ENCODE assay signal across 8 mouse cellular contexts in the genomic region with DNA sequence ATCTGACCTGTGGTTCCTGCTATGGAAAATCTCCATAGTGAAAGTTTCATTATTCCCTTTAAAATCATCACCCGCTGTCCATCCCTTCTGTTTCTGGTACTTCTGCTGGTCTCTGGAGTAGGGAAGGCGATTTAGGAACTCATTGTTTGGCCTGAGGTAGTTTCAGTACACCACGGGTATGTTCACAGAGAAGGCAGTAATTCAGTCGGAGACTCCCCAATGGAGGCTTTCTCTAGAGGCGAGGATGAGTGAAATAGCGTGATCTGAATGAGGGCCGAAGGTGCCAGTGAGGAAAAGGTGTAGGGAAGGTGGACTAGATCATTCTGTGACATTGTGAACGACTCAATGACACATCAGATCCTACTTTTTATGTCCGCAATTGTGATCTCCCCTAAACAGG. TPM values are rescaled to one million over a fixed set of nuclear protein-coding genes. Genes with fewer than 3 reads are reported as not detected.
DNase-seq lines count a peak whose midpoint lies in the region; ATAC-seq lines count a peak whose summit lies in the region.

No protein-coding gene starts in this region.

- WGBS in kidney, embryonic 15.5 days: 6% methylated on average over 9 of the region's 9 CpGs
- WGBS in hindbrain, embryonic 12.5 days: 10% methylated on average over 9 of the region's 9 CpGs
- WGBS in midbrain, embryonic 14.5 days: 9% methylated on average over 9 of the region's 9 CpGs

- ATAC-seq in kidney, embryonic 15.5 days (replicated peaks; ENCODE audit: low FRiP score): no peak
- ATAC-seq in hindbrain, embryonic 12.5 days (ENCODE audit: low FRiP score): no peak
- no peak for ATAC-seq in midbrain, embryonic 14.5 days (ENCODE audit: low FRiP score, low TSS enrichment)

- peak overlapping the region; percentile 83 for H3K4me2 ChIP-seq in kidney, embryonic 15.5 days
- H3K4me2 ChIP-seq in hindbrain, embryonic 12.5 days (replicated peaks): peak overlapping the region; percentile 96
- peak overlapping the region; percentile 70 for H3K4me2 ChIP-seq in midbrain, embryonic 14.5 days (ENCODE audit: low read length)

- H3K9ac ChIP-seq in kidney, embryonic 15.5 days: peak overlapping the region; percentile 77
- peak overlapping the region; percentile 72 for H3K9ac ChIP-seq in hindbrain, embryonic 12.5 days
- peak overlapping the region; percentile 56 for H3K9ac ChIP-seq in midbrain, embryonic 14.5 days (replicated peaks; ENCODE audit: low read length)

- no peak for DNase-seq in kidney, adult 11 months
- peak; percentile 19 for DNase-seq in Muller cell, postnatal 12 days (ENCODE audit: inconsistent ontology term)
- no peak for DNase-seq in midbrain, embryonic 14.5 days
- DNase-seq in urinary bladder, postnatal 25 days (ENCODE audit: low spot score): no peak
- DNase-seq in right cerebral cortex, postnatal 36 days (ENCODE audit: low spot score in 2 of 2): no peak
- no peak for DNase-seq in natural killer cell, adult 2 months (ENCODE audit: low spot score in 2 of 2)

- H3K4me1 ChIP-seq in kidney, embryonic 15.5 days: peaks cover 21% of the 10 kb centered on the region
- H3K4me1 ChIP-seq in hindbrain, embryonic 12.5 days: peaks cover 25% of the 10 kb centered on the region
- peaks cover 11% of the 10 kb centered on the region for H3K4me1 ChIP-seq in midbrain, embryonic 14.5 days (ENCODE audit: control insufficient read depth, insufficient read depth, low read length)

- no peaks in the 10 kb centered on the region for H3K9me3 ChIP-seq in kidney, embryonic 15.5 days (replicated peaks)
- no peaks in the 10 kb centered on the region for H3K9me3 ChIP-seq in hindbrain, embryonic 12.5 days (replicated peaks)
- no peaks in the 10 kb centered on the region for H3K9me3 ChIP-seq in midbrain, embryonic 14.5 days (ENCODE audit: control insufficient read depth, low read length)

- H3K27ac ChIP-seq in kidney, embryonic 15.5 days: peak overlapping the region; percentile 83
- H3K27ac ChIP-seq in hindbrain, embryonic 12.5 days: peak overlapping the region; percentile 93; the same call in 1 of the 2 replicates
- H3K27ac ChIP-seq in midbrain, embryonic 14.5 days (replicated peaks; ENCODE audit: low read depth, low read length): peak overlapping the region; percentile 50; the same call in 1 of the 2 replicates

- peak overlapping the region; percentile 80 for H3K4me3 ChIP-seq in kidney, embryonic 15.5 days (replicated peaks)
- peak overlapping the region; percentile 76 for H3K4me3 ChIP-seq in hindbrain, embryonic 12.5 days
- peak overlapping the region; percentile 58 for H3K4me3 ChIP-seq in midbrain, embryonic 14.5 days (replicated peaks; ENCODE audit: low read depth, low read length)

- H3K36me3 ChIP-seq in kidney, embryonic 15.5 days: peaks cover 78% of the 10 kb centered on the region
- peaks cover 60% of the 10 kb centered on the region for H3K36me3 ChIP-seq in hindbrain, embryonic 12.5 days
- peaks cover 58% of the 10 kb centered on the region for H3K36me3 ChIP-seq in midbrain, embryonic 14.5 days (ENCODE audit: control insufficient read depth, insufficient read depth, low read length)

- no peaks in the 10 kb centered on the region for H3K27me3 ChIP-seq in kidney, embryonic 15.5 days
- no peaks in the 10 kb centered on the region for H3K27me3 ChIP-seq in hindbrain, embryonic 12.5 days
- no peaks in the 10 kb centered on the region for H3K27me3 ChIP-seq in midbrain, embryonic 14.5 days (ENCODE audit: control insufficient read depth, insufficient read depth, low read length)

RNA-seq across cellular contexts. Expression of a gene that starts 0.5 kb away (rescaled TPM):
- 32.9 and 33.5 TPM in 2 replicates for polyA plus RNA-seq in kidney, embryonic 15.5 days (2015; fragmentation: Nextera tagmentation; extraction: Ambion mirVana)
- polyA plus RNA-seq in hindbrain, embryonic 12.5 days (2016; fragmentation: Nextera tagmentation; extraction: Ambion mirVana): 32.3 and 35.7 TPM in 2 replicates
- 20.0 and 25.0 TPM in 2 replicates for polyA plus RNA-seq in midbrain, embryonic 14.5 days (2014; fragmentation: Nextera tagmentation; extraction: Ambion mirVana)

RNA-seq across cellular contexts. Expression of a gene that starts 12.5 kb away (rescaled TPM):
- 166 and 168 TPM in 2 replicates for polyA plus RNA-seq in kidney, embryonic 15.5 days (2015; fragmentation: Nextera tagmentation; extraction: Ambion mirVana)
- polyA plus RNA-seq in hindbrain, embryonic 12.5 days (2016; fragmentation: Nextera tagmentation; extraction: Ambion mirVana): 174 and 185 TPM in 2 replicates
- polyA plus RNA-seq in midbrain, embryonic 14.5 days (2014; fragmentation: Nextera tagmentation; extraction: Ambion mirVana): 38.0 and 62.2 TPM in 2 replicates

RNA-seq across cellular contexts. Expression of a gene that starts 12.7 kb away (rescaled TPM):
- 467 and 476 TPM in 2 replicates for polyA plus RNA-seq in kidney, embryonic 15.5 days (2015; fragmentation: Nextera tagmentation; extraction: Ambion mirVana)
- 352 and 372 TPM in 2 replicates for polyA plus RNA-seq in hindbrain, embryonic 12.5 days (2016; fragmentation: Nextera tagmentation; extraction: Ambion mirVana)
- 308 and 311 TPM in 2 replicates for polyA plus RNA-seq in midbrain, embryonic 14.5 days (2014; fragmentation: Nextera tagmentation; extraction: Ambion mirVana)

RNA-seq across cellular contexts. Expression of a gene that starts 24.8 kb away (rescaled TPM):
- 28.7 and 33.5 TPM in 2 replicates for polyA plus RNA-seq in kidney, embryonic 15.5 days (2015; fragmentation: Nextera tagmentation; extraction: Ambion mirVana)
- 17.0 and 17.1 TPM in 2 replicates for polyA plus RNA-seq in hindbrain, embryonic 12.5 days (2016; fragmentation: Nextera tagmentation; extraction: Ambion mirVana)
- 4.3 and 5.5 TPM in 2 replicates for polyA plus RNA-seq in midbrain, embryonic 14.5 days (2014; fragmentation: Nextera tagmentation; extraction: Ambion mirVana)

RNA-seq across cellular contexts. Expression of a gene that starts 25.0 kb away (rescaled TPM):
- 3.9 and 4.9 TPM in 2 replicates for polyA plus RNA-seq in kidney, embryonic 15.5 days (2015; fragmentation: Nextera tagmentation; extraction: Ambion mirVana)
- 1.8 and 3.2 TPM in 2 replicates for polyA plus RNA-seq in hindbrain, embryonic 12.5 days (2016; fragmentation: Nextera tagmentation; extraction: Ambion mirVana)
- 1.4 TPM in 2 replicates for polyA plus RNA-seq in midbrain, embryonic 14.5 days (2014; fragmentation: Nextera tagmentation; extraction: Ambion mirVana)
